Mouse (Mus musculus) retina, postnatal 1 day (tissue): Measurements from ENCODE around the gene Myadml2.

Source experiments
- DNase-seq: peaks from one replicate; pipeline ENCODE4 v3.0.0-alpha.2; 2012

The Myadml2 gene

DNA sequence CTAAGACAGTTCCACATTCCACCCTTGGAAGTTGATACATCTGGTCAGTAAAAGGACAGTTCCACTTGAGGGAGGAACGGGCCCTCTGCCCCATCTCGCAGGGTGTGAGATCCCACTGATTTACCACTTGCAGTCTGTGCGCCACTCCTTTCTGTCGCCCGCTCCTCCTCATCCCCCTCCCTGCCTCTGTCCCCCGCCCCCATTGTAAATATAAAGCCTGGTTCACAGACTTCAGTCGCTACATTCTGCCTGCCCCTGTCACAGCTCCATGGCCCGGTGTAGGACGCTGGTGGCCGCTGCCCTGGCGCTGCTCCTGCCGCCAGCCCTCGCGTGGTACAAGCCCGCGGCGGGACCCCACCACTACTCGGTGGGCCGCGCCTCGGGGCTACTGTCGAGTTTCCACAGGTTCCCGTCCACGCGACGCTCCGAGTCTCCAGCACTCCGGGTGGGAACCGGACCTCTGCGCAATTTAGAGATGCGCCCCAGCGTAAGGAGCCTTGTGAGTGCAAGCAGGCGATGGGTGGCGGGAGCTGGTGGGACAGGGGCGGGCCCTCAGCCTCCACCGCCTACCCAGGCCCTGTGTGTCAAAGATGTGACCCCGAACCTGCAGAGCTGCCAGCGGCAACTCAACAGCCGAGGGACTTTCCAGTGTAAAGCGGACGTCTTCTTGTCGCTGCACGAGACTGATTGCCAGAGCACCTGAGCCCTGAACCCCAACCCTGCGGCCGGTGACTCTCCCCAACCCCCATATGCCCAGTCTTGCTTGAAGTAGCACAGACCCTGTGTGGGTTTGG lies 39.5 kb downstream of the Myadml2 start, which contains the start of gene Npb:
Gene Npb, plus strand, starts transcription at position 237 of the 794 bp plus-strand sequence.
- DNase-seq: peak; percentile 21

DNA sequence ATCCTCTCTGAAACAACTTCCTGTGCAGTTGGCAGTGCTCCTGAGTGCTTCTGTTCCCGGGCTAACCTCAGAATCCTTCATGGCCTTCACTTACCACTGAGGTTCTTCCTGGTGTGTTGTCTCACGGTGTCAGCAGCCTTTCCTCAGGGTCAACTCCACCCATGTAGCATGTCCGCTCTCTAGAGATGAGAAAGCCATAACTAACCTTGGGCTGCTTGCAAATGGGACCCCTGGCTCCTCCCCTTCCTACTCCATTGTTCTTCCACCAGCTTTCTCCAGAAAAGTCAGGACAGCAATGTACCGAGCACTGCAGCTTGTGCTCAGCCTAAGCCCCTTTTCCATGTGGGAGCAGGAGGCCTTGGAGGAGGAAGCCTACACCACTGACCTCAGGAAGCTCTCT lies 41.2 kb downstream of the Myadml2 start:
- DNase-seq: no peak

- DNase-seq: no peak
Measured at GRCm38 (mm10) chr11:120605667-120606066, 42.3 kb downstream of the Myadml2 start.

GRCm38 (mm10) chr11:120603545-120603944 lies 44.4 kb downstream of the Myadml2 start:
- DNase-seq: no peak

GRCm38 (mm10) chr11:120600716-120601115 lies 47.2 kb downstream of the Myadml2 start:
- no peak for DNase-seq

DNA sequence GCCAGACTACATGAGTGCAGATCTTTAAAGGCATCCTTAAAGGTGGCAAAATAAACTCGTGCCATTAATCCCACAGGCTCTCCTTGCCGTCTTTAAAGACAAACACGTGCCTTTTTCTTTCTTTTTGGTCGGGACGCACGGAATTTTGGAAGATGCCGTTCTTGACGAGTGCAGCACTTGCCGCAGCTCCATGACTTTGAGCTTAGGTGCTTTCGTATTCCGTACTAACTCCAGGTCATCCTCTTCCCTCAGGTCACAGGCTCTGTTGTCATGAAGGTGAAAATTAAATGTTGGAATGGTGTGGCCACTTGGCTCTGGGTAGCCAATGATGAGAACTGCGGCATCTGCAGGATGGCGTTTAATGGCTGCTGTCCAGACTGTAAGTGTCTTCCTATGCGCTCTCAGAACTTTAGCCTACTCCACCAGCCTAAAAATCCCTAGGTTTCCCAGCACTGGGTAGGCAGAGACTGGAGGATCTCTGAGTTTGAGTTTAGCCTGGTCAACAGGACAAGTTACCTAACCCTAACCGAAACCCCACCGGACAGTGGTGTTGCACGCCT lies 48.9 kb downstream of the Myadml2 start:
- DNase-seq: no peak

DNA sequence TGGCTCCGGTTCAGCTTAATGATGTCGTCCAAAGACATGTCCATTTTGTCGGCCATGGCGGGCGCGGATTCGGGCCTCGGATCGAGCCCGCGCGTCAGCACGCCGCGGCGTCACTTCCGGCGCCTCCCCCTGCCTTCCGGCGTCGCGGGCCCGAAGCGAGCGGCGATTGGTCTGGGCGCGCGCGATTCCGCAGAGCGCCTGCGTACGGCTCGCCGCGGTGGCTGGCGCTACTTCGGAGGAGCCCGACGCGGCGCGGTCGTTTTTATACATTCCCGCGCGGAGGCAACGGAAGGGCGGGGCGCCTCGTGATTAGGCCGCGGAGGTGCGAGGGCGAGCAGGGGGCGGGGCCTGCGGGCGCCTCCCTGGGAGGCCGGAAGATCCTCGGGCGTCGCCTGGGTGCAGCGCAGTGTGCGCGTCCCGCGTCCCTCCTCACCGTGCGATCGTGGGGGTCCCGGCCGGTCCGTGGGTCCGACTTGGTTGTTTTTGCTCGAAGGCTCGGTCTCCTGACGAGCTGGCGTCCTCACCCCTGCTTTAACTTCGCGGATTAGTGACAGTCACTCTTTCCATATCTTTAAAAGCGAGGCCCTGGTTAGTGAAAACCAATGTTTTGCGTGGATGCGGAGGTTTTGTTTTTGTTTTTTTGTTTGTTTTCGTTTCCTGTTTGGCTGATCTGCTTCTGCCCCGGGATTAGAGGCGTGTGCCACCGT lies 49.5 kb downstream of the Myadml2 start, which contains the start of the genes Alyref and Anapc11:
Gene Alyref, minus strand, starts transcription at position 83 of the 707 bp plus-strand sequence.
Gene Anapc11, plus strand, starts transcription at position 139 of the 707 bp plus-strand sequence.
- DNase-seq: peak; percentile 98

DNA sequence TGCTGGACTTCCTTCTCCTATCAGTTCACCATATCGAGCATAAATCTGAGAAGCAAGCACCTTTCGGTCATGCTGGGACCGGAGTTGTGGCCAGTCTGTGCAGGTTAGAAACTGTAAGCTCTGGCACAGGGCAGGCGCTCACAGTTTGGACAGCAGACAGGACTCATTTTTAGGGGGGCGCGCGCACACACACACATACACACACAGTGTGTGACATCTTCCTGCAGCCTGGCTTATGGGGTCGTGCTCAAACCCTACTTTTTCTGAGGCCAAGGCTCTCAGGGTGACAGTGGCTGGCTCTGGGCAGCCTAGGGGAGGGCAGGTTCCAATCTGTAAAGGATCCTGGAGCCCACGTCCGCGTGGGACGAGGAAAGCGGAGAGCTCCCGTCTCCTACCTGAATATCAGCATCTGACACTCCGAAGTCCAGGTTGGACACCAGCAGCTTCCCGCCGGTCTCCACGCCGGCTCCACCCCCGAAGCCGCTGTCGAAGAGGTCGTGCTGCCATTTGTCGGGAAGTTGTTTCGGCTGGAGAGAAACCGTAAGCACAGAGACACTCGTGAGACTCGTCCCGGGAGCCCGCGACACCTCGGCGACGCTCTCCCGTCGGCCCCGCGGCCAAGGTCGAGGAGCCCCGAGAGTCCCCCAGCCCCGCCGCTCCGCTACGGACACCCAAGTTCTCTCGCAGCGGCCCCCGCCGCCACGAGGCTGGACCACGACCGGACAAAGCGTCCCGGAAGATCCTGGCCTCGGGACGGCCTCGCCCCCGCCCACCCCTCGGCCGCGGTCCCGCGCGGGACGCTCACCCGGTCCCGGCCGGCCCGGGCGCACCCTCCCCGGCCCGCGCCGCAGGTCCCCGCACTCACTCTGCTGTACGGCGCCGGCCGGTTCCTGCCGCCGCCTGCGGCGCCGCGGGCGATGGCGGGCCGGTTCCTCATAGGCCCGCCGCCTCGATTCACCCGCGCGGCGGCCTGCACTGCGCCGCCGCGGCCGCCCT lies 50.4 kb downstream of the Myadml2 start:
- no peak for DNase-seq
